8 mouse cellular contexts compared by ENCODE assay signal in genomic region chr5:72587192-72587681, GRCm38 (mm10). TPM values are rescaled to one million over a fixed set of nuclear protein-coding genes. Genes with fewer than 3 reads are reported as not detected.
DNase-seq lines count a peak whose midpoint lies in the region; ATAC-seq and TF ChIP-seq lines count a peak whose summit lies in the region.

Gene Gm5868 (minus strand): TSS chr5:72587551.

- H3K36me3 ChIP-seq in heart, postnatal 0 days (replicated peaks; ENCODE audit: control insufficient read depth, insufficient read depth, low read length), result no peaks in the 10 kb centered on the region
- H3K36me3 ChIP-seq in hindbrain, embryonic 13.5 days, result no peaks in the 10 kb centered on the region
- H3K36me3 ChIP-seq in midbrain, embryonic 14.5 days (ENCODE audit: control insufficient read depth, insufficient read depth, low read length), result no peaks in the 10 kb centered on the region

- H3K27me3 ChIP-seq in heart, postnatal 0 days (ENCODE audit: control insufficient read depth, insufficient read depth, low read length), result peaks cover 25% of the 10 kb centered on the region
- H3K27me3 ChIP-seq in hindbrain, embryonic 13.5 days, result peaks cover 15% of the 10 kb centered on the region
- no peaks in the 10 kb centered on the region for H3K27me3 ChIP-seq in midbrain, embryonic 14.5 days (ENCODE audit: control insufficient read depth, insufficient read depth, low read length)

- WGBS in heart, postnatal 0 days, result 2% methylated on average over 35 of the region's 38 CpGs
- 2% methylated on average over 38 of the region's 38 CpGs for WGBS in hindbrain, embryonic 13.5 days
- 2% methylated on average over 38 of the region's 38 CpGs for WGBS in midbrain, embryonic 14.5 days

- peak within 1 kb of the TSS; percentile 59 for H3K4me2 ChIP-seq in heart, postnatal 0 days (ENCODE audit: low read depth, low read length)
- peak within 1 kb of the TSS; percentile 61 for H3K4me2 ChIP-seq in hindbrain, embryonic 13.5 days
- peak within 1 kb of the TSS; percentile 60 for H3K4me2 ChIP-seq in midbrain, embryonic 14.5 days (ENCODE audit: low read length)

- H3K27ac ChIP-seq in heart, postnatal 0 days (ENCODE audit: low read depth), result no peak within 1 kb of the TSS
- H3K27ac ChIP-seq in hindbrain, embryonic 13.5 days, result no peak within 1 kb of the TSS
- H3K27ac ChIP-seq in midbrain, embryonic 14.5 days (replicated peaks; ENCODE audit: low read depth, low read length), result no peak within 1 kb of the TSS
- H3K27ac ChIP-seq in left cerebral cortex, adult 2 months, result no peak within 1 kb of the TSS

- H3K9ac ChIP-seq in heart, postnatal 0 days (replicated peaks; ENCODE audit: low read depth, low read length), result no peak within 1 kb of the TSS
- peak within 1 kb of the TSS; percentile 51 for H3K9ac ChIP-seq in hindbrain, embryonic 13.5 days
- peak within 1 kb of the TSS; percentile 37 for H3K9ac ChIP-seq in midbrain, embryonic 14.5 days (replicated peaks; ENCODE audit: low read length)

- peak within 1 kb of the TSS; percentile 43 for H3K4me3 ChIP-seq in heart, postnatal 0 days (ENCODE audit: low read depth, low read length)
- peak within 1 kb of the TSS; percentile 42 for H3K4me3 ChIP-seq in hindbrain, embryonic 13.5 days
- H3K4me3 ChIP-seq in midbrain, embryonic 14.5 days (replicated peaks; ENCODE audit: low read depth, low read length), result peak within 1 kb of the TSS; percentile 39
- no peak within 1 kb of the TSS for H3K4me3 ChIP-seq in left cerebral cortex, adult 2 months

- no peaks in the 10 kb centered on the region for H3K9me3 ChIP-seq in heart, postnatal 0 days (replicated peaks; ENCODE audit: control insufficient read depth, low read length)
- no peaks in the 10 kb centered on the region for H3K9me3 ChIP-seq in hindbrain, embryonic 13.5 days
- no peaks in the 10 kb centered on the region for H3K9me3 ChIP-seq in midbrain, embryonic 14.5 days (ENCODE audit: control insufficient read depth, low read length)

- no peak for ATAC-seq in heart, postnatal 0 days (ENCODE audit: insufficient read depth, low read depth)
- ATAC-seq in common myeloid progenitor, adult 5-6 weeks (replicated peaks; ENCODE audit: low read depth, poor library complexity, severe bottlenecking), result peak; percentile 54
- peak; percentile 90 for ATAC-seq in hindbrain, embryonic 13.5 days (ENCODE audit: low FRiP score)
- ATAC-seq in midbrain, embryonic 14.5 days (ENCODE audit: low FRiP score, low TSS enrichment), result peak; percentile 80

- intact Hi-C loops in left cerebral cortex, adult 2 months (cut with DNase I), result loop anchor here (5.0 kb wide), 1 partner anchor 420 kb away; the partner anchor contains the start of gene Slc10a4

- peaks cover 6% of the 10 kb centered on the region for H3K4me1 ChIP-seq in heart, postnatal 0 days (ENCODE audit: control insufficient read depth, insufficient read depth)
- peaks cover 7% of the 10 kb centered on the region for H3K4me1 ChIP-seq in hindbrain, embryonic 13.5 days (replicated peaks)
- no peaks in the 10 kb centered on the region for H3K4me1 ChIP-seq in midbrain, embryonic 14.5 days (ENCODE audit: control insufficient read depth, insufficient read depth, low read length)

- DNase-seq in heart, postnatal 0 days (ENCODE audit: low spot score), result no peak
- no peak for DNase-seq in heart, adult 11 months
- peak; percentile 59 for DNase-seq in midbrain, embryonic 14.5 days
- no peak for DNase-seq in layer of hippocampus, postnatal 25 days (ENCODE audit: extremely low spot score in 1 of 2, low spot score in 1 of 2)
- no peak for DNase-seq in left cerebral cortex, adult 2 months (ENCODE audit: extremely low spot score in 1 of 2, low spot score in 2 of 2)
- no peak for DNase-seq in gastrocnemius, adult 8-10 months (ENCODE audit: low spot score in 2 of 2)

- TF ChIP-seq EP300 in heart, postnatal 0 days (IDR thresholded peaks at IDR 0.05; ENCODE audit: low read depth), result no peak

- no peak for TF ChIP-seq CTCF in heart, postnatal 0 days (IDR thresholded peaks at IDR 0.05; ENCODE audit: low read depth)
- no peak for TF ChIP-seq CTCF in left cerebral cortex, adult 2 months (IDR thresholded peaks at IDR 0.05)

RNA-seq across cellular contexts. Expression of gene Gm5868, which starts in this region (rescaled TPM):
- total RNA-seq in heart, postnatal 0 days (2014; rRNA removed; ENCODE audit: low replicate concordance), result not detected in 2 replicates
- not detected in 2 replicates for polyA plus RNA-seq in heart, postnatal 0 days (2015; fragmentation: Nextera tagmentation; extraction: Ambion mirVana)
- not detected in 2 replicates for total RNA-seq in common myeloid progenitor, adult 5-6 weeks (2017)
- 7.6 and 7.8 TPM in 2 replicates for polyA plus RNA-seq in hindbrain, embryonic 13.5 days (2015; fragmentation: Nextera tagmentation; extraction: Ambion mirVana)
- 4.7 and 6.3 TPM in 2 replicates for polyA plus RNA-seq in midbrain, embryonic 14.5 days (2014; fragmentation: Nextera tagmentation; extraction: Ambion mirVana)
- under 1 TPM; 0.33 to 0.34 TPM for total RNA-seq in layer of hippocampus, postnatal 25 days (2021)
- under 1 TPM in 1 of 2 experiments, not detected in 1; 0.42 TPM for total RNA-seq in left cerebral cortex, adult 2 months (2021)
- not detected for total RNA-seq in gastrocnemius, adult 8-10 months (2022)

Comparison
In these comparisons a context has a peak if more than half of its experiments do, and no peak if none do; other contexts are left out.
1. Peak in ATAC-seq in common myeloid progenitor, adult 5-6 weeks; RNA of the gene not detected or under 1 TPM.